Mouse (Mus musculus) cortical plate, adult 2 months (tissue): ENCODE data around the gene Mylk3.

Experiments
- CTCF ChIP-seq: fragments of 200-500 bp; IDR thresholded peaks from 2 replicates; pipeline ENCODE4 v1.5.1; 2011; ENCODE audit warnings: mild to moderate bottlenecking, control low read depth, low read length; ENCODE audit not compliant: insufficient read depth; ENCODE audit errors: extremely low read depth
- POLR2A ChIP-seq: fragments of 200-500 bp; IDR thresholded peaks from 2 replicates; pipeline ENCODE4 v1.6.1; 2011; ENCODE audit warnings: mild to moderate bottlenecking, low read length, control low read depth; ENCODE audit not compliant: insufficient read depth; ENCODE audit errors: extremely low read depth

DNA sequence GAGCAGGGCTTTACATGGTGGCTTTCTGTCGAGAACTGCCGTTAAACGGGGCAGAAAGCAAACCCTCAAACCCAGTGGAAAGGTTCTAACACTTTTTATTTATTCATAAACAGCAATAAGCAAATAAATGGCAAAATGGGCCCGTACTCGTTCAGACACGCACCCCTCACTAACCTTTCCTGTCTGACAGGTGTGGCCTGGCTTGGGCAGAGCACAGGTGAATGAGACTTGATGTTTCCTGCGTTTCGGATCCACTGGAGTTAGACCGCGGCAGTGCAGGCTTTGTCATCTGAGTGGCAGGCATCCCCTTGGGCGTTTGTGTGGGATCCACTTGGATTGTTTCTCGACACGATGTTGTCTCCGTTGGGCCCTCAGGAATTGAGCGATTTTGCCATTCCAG, 64.2 kb downstream of the Mylk3 start:
- TF ChIP-seq POLR2A (no peak), CTCF (no peak)
